Mouse (Mus musculus): ENCODE results near the gene Polr2h. TPM values are rescaled to one million over a fixed set of nuclear protein-coding genes. Genes with fewer than 3 reads are reported as not detected.

The Polr2h gene
- polyA plus RNA-seq, 1 experiment from 2014 or later = 80.7 TPM

DNA sequence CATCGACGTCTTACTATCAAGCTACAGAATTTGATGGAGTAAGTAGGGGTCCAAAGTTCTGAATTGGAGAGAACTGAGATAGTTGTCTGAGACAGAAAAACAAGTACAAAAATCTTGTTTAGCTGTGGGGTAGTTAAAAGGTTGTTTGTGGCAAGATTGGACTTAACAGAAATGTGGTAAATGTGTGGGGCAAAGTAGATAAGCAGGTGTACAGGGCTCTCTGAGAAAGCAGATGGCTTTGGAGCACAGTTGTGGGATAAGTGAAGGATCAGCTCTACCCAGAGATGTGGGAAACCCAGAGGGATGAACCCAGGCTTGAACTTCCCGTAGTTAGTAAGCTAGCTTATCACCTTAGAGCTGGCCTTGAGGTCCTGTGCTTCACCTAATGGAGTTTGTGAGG lies 26.7 kb upstream of the Polr2h start:
- Histone ChIP-seq H3K4me1 (peaks cover 31% of the 10 kb centered on the region), H3K9me3 (replicated peaks) (no peaks in the 10 kb centered on the region), H3K27ac (no peak overlapping the region), H3K4me2 (replicated peaks) (no peak overlapping the region), H3K36me3 (peaks cover 60% of the 10 kb centered on the region), H3K9ac (no peak overlapping the region), H3K27me3 (no peaks in the 10 kb centered on the region), H3K4me3 (no peak overlapping the region)
- 93% methylated on average over 3 of the region's 3 CpGs for WGBS
- no peak for ATAC-seq (ENCODE audit: low FRiP score)

DNA sequence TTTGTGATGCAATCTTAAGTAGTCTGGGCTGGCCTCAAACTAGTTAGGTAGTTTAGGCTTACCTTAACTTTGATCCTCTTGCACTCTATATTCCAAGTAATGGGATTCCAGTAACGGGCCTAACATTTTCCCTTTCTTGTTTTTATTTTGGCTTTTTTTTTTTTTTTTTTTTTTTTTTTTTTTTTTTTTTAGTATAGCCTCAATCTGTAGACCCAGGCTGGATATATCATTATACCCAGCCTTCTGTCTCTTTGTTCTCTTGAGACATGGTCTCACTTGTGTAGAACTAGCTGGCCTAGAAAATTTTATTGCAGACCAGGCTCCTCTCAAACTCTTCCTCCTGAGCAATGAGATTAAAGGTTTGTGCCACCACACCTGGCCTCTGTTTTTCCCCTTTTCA lies 25.8 kb upstream of the Polr2h start:
- Histone ChIP-seq H3K4me1 (peaks cover 39% of the 10 kb centered on the region), H3K9me3 (replicated peaks) (no peaks in the 10 kb centered on the region), H3K27ac (no peak overlapping the region), H3K4me2 (replicated peaks) (no peak overlapping the region), H3K9ac (no peak overlapping the region), H3K27me3 (no peaks in the 10 kb centered on the region), H3K4me3 (no peak overlapping the region), H3K36me3 (peaks cover 52% of the 10 kb centered on the region)
- WGBS = 81% methylated on average over 1 of the region's 1 CpGs
- no peak for ATAC-seq (ENCODE audit: low FRiP score)

DNA sequence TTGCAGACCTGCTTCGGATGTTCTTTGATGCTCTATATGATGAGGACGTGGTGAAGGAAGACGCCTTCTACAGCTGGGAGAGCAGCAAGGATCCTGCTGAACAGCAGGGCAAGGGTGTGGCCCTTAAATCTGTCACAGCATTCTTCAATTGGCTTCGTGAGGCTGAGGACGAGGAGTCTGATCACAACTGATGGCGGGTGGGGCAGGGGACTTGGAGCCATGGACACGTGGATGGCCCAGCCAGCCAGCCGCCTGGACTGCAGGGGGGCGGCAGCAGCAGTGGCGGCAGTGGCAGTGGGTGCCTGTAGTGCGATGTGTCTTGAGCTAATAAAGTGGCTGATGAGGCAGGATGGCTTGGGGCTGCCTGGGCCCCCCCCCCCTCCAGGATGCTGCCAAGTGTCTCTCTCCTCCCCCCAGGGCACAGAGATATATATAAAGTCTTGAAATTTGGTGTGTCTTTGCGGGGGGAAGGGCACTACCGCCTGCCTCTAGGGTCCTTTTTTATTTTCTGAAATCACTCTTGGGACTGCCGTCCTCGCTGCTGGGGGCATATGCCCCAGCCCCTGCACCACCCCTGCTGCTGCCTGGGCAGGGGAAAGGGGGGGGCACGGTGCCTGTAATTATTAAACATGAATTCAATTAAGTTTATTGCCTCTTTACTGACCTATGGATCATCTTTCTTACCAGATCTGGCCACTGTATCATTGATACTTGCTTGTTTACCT lies 25.1 kb upstream of the Polr2h start:
- Histone ChIP-seq H3K9ac (0 out of 2 replicates have a peak overlapping the region, but pooled peaks have one; percentile 25), H3K36me3 (peaks cover 44% of the 10 kb centered on the region), H3K4me1 (peaks cover 42% of the 10 kb centered on the region), H3K27me3 (no peaks in the 10 kb centered on the region), H3K27ac (peak overlapping the region; percentile 94), H3K4me3 (peak overlapping the region; percentile 61; the same call in 1 of the 2 replicates), H3K9me3 (replicated peaks) (no peaks in the 10 kb centered on the region), H3K4me2 (replicated peaks) (peak overlapping the region; percentile 77)
- 35% methylated on average over 16 of the region's 16 CpGs for WGBS
- 0 out of 2 replicates have a peak, but pooled peaks have one; percentile 0 for ATAC-seq (ENCODE audit: low FRiP score)

DNA sequence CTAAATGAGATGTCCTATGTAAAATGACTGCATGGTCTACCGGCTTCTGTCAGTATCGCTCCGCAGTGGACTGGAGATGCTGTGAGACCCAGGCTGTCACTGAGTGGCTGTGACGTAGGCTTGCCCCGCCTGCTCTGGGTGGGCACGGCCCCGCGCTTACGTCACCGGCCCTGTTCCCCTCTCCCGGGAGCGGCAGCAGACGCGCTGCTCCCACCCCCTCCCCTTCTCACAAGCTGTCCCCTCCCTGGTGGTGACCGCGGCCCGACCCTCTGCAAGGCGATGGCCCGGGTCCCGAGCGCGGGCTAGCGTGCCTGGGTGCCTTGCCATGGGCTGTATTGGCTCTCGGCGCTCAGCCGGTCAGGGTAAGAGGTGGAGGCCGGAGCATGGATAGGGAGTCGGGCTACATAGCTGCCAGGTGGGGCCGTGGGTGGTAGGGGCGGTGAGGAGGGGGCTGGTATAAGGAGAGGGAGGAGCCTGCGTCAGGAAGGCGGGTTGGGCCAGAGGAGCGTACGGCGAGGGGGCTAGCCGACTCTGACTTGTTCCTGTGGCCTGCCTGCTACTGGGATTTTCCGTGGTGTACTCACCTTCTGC lies 24.3 kb upstream of the Polr2h start, which contains the start of gene Fam131a:
TSS of gene Fam131a (plus strand) at position 131 of the 591 bp plus-strand sequence.
- H3K4me3 ChIP-seq = peak within 1 kb of the TSS; percentile 61
- under 1% methylated on average over 36 of the region's 37 CpGs for WGBS
- peak within 1 kb of the TSS; percentile 77 for H3K4me2 ChIP-seq (replicated peaks)
- peak within 1 kb of the TSS; percentile 94 for H3K27ac ChIP-seq
- peak; percentile 95 for ATAC-seq (ENCODE audit: low FRiP score)
- H3K27me3 ChIP-seq = no peaks in the 10 kb centered on the region
- H3K9ac ChIP-seq = peak within 1 kb of the TSS; percentile 67
- H3K9me3 ChIP-seq (replicated peaks) = no peaks in the 10 kb centered on the region
- peaks cover 37% of the 10 kb centered on the region for H3K36me3 ChIP-seq
- H3K4me1 ChIP-seq = peaks cover 42% of the 10 kb centered on the region

DNA sequence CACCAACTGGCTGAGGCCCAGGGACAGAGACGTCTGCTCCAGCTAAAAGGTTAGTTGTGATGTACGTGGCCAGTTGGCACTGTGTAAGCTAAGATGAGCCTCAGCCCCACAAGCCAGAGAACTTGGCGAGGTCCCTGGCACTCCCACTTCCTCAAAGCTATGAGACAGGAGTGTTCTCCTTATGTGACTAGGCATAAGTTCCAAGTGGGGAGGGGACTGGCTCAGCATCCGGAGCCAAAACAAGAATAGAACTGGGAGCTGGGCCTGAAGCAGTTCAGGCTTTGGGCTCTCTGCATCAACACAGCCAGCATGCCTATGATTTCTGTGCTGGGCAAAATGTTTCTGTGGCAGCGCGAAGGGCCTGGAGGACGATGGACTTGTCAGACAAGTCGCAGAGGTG lies 22.7 kb upstream of the Polr2h start:
- Histone ChIP-seq H3K27ac (no peak overlapping the region), H3K27me3 (no peaks in the 10 kb centered on the region), H3K9ac (no peak overlapping the region), H3K4me3 (no peak overlapping the region), H3K36me3 (peaks cover 30% of the 10 kb centered on the region), H3K4me2 (replicated peaks) (0 out of 2 replicates have a peak overlapping the region, but pooled peaks have one; percentile 74), H3K9me3 (replicated peaks) (no peaks in the 10 kb centered on the region), H3K4me1 (peaks cover 42% of the 10 kb centered on the region)
- 66% methylated on average over 8 of the region's 8 CpGs for WGBS
- ATAC-seq (ENCODE audit: low FRiP score) = no peak

DNA sequence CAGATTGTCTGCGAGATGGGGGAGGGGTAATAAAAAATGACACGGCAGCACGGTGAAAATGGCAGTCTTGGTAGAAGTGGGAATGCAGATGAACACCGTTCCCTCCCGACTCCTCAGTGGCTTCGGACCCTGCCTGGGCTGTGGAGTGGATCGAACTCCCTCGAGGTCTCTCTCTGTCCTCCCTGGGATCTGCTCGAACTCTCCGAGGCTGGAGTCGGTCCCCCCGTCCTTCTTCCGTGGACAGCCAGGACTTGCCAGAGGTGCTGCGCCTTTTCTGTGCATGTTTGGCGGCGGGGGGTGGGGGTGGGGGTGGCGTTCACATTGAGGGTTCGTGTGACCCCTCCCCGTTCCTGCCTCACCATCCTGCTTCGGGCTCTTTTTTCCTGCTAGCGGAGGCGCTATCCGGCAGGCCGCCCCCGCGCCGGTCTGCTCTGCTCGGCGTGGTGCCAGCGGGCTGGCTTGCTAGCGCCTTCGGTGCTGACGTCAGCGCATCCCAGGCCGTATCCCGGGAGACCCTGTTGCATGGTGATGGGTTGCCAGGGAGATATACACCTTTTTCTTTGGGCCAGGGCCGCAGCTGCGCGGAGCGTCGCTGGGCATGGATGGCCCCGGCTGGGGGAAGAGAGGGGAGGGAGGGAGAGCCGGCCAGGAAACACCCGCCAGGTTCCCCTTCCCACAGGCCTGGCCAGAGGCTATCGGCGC lies 21.7 kb upstream of the Polr2h start:
- no peaks in the 10 kb centered on the region for H3K27me3 ChIP-seq
- H3K4me3 ChIP-seq = peak overlapping the region; percentile 39
- peaks cover 47% of the 10 kb centered on the region for H3K4me1 ChIP-seq
- H3K9me3 ChIP-seq (replicated peaks) = no peaks in the 10 kb centered on the region
- peak; percentile 79 for ATAC-seq (ENCODE audit: low FRiP score)
- WGBS = under 1% methylated on average over 46 of the region's 46 CpGs
- peak overlapping the region; percentile 74 for H3K4me2 ChIP-seq (replicated peaks)
- H3K36me3 ChIP-seq = peaks cover 27% of the 10 kb centered on the region
- peak overlapping the region; percentile 68 for H3K9ac ChIP-seq
- peak overlapping the region; percentile 78 for H3K27ac ChIP-seq

DNA sequence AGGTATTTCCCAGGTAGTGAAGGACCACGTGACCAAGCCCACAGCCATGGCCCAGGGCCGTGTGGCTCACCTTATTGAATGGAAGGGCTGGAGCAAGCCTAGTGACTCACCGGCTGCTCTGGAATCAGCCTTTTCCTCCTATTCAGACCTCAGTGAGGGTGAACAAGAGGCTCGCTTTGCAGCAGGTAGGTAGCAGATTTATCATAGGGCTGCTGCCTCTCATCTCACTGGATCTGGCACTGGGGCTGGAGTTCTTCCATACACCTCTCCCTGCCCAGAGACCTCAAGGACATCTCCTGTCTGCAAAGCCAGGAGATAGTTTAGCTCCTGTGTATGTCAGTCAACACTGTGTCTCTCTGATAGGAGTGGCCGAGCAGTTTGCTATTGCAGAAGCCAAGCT lies 18.2 kb upstream of the Polr2h start:
- WGBS = 83% methylated on average over 5 of the region's 5 CpGs
- ATAC-seq (ENCODE audit: low FRiP score) = no peak
- Histone ChIP-seq H3K27me3 (no peaks in the 10 kb centered on the region), H3K27ac (no peak overlapping the region), H3K4me1 (peaks cover 51% of the 10 kb centered on the region), H3K36me3 (peaks cover 22% of the 10 kb centered on the region), H3K4me2 (replicated peaks) (no peak overlapping the region), H3K9me3 (replicated peaks) (no peaks in the 10 kb centered on the region), H3K4me3 (no peak overlapping the region), H3K9ac (no peak overlapping the region)

DNA sequence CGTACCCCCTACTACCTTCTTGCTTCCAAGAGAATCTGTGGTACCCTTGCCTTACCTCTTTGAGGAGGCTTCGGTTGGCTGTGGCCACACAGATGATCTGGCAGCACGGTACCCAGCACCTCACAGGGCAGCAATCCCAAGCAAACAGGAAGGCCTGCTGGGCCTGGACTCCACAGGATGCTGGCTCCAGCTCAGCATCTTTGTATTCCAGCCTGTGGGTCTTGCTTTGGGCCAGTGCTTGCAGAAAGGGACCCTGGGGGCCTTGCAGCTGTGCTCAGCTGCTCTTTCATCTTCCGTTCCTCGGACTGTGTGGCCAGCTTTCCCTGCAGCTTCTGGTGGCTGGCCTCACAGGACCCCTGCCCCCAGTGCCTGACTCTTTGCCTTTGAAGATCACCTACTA lies 17.4 kb upstream of the Polr2h start:
- 39% methylated on average over 5 of the region's 5 CpGs for WGBS
- no peak overlapping the region for H3K4me2 ChIP-seq (replicated peaks)
- no peak overlapping the region for H3K9ac ChIP-seq
- peak overlapping the region; percentile 12; the same call in 1 of the 2 replicates for H3K27ac ChIP-seq
- no peak for ATAC-seq (ENCODE audit: low FRiP score)
- H3K4me1 ChIP-seq = peaks cover 45% of the 10 kb centered on the region
- H3K4me3 ChIP-seq = no peak overlapping the region
- H3K27me3 ChIP-seq = no peaks in the 10 kb centered on the region
- H3K36me3 ChIP-seq = peaks cover 27% of the 10 kb centered on the region
- no peaks in the 10 kb centered on the region for H3K9me3 ChIP-seq (replicated peaks)

DNA sequence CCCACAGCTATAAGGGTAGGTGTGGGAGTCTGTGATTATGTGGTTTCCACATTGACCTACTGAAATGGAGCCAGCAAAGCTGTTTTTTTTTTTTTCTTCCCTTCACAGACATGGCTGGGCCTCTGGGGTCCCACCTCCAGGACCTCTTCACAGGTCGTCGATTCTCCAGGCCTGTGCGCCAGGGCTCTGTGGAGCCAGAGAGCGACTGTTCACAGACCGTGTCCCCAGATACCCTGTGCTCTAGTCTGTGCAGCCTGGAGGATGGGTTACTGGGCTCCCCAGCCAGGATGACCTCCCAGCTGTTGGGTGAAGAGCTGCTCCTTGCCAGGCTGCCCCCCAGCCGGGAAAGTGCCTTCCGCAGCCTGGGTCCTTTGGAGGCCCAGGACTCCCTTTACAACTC lies 16.1 kb upstream of the Polr2h start:
- H3K9me3 ChIP-seq (replicated peaks) = no peaks in the 10 kb centered on the region
- H3K4me1 ChIP-seq = peaks cover 32% of the 10 kb centered on the region
- peak overlapping the region; percentile 84 for H3K27ac ChIP-seq
- H3K9ac ChIP-seq = peak overlapping the region; percentile 27; the same call in 1 of the 2 replicates
- 0 out of 2 replicates have a peak, but pooled peaks have one; percentile 18 for ATAC-seq (ENCODE audit: low FRiP score)
- no peaks in the 10 kb centered on the region for H3K27me3 ChIP-seq
- no peak overlapping the region for H3K4me3 ChIP-seq
- H3K4me2 ChIP-seq (replicated peaks) = peak overlapping the region; percentile 16; the same call in 1 of the 2 replicates
- peaks cover 35% of the 10 kb centered on the region for H3K36me3 ChIP-seq
- WGBS = 42% methylated on average over 7 of the region's 7 CpGs

DNA sequence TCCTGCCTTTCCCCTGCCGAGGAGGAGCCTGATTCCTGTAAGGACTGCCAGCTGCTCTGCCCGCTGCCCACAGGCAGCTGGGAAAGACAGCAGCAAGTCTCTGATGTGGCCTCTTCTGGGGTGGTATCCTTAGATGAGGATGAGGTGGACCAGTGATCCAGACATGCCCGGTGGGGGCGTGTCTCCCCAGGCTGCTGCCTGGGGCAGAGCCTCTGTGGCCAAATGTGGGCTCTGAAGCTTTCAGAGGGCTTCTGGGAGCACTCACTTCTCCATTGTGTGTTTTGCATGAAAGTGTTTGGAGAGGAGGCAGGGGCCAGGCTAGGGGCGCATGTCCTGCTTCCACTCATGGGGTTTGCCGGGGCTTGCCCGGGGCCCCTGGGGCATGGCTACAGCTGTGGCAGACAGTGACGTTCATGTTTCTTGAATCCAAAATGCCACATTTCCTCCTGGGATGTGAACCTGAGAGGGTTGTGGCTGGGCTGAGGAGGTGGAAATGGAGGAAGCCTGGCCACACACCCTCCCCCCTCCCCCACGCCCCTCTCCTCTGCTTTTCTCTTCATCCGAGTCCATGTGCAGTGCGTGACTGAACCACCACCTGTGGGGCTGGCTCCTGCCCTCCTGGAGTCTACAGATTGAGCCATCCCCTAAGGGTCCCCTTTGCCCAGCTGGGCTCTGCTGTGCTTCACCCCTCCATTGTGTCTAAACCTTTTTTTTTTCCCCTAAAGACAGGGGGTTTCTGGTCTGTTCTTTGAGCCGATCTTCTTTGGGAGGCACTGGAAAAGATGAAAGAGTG lies 15.5 kb upstream of the Polr2h start:
- Histone ChIP-seq H3K27ac (peak overlapping the region; percentile 84), H3K9me3 (replicated peaks) (no peaks in the 10 kb centered on the region), H3K4me1 (peaks cover 27% of the 10 kb centered on the region), H3K4me3 (no peak overlapping the region), H3K9ac (peak overlapping the region; percentile 27; the same call in 1 of the 2 replicates), H3K4me2 (replicated peaks) (peak overlapping the region; percentile 16; the same call in 1 of the 2 replicates), H3K36me3 (peaks cover 41% of the 10 kb centered on the region), H3K27me3 (no peaks in the 10 kb centered on the region)
- peak; percentile 49 for ATAC-seq (ENCODE audit: low FRiP score)
- 12% methylated on average over 12 of the region's 12 CpGs for WGBS

DNA sequence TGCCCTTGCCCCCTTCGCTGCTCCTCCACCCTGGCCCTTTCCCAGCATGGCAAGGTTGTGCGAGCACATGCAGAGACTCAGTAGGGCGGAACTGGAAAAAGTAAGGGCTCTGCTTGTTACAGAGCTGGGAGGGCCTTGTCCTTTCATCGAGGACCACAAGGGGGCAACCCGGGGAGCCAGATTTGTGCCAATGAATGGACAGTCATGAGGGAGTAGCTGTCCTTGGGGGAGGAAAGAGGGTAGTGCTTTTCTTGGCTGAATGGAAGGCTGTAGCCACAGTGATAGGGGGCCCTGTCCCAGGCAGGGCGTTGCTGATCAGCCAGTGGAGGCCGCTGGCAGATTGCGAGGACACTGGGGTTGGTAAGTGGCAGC lies 15.0 kb upstream of the Polr2h start:
- Histone ChIP-seq H3K27ac (peak overlapping the region; percentile 84), H3K4me2 (replicated peaks) (peak overlapping the region; percentile 16; the same call in 1 of the 2 replicates), H3K4me1 (peaks cover 27% of the 10 kb centered on the region), H3K36me3 (peaks cover 47% of the 10 kb centered on the region), H3K9ac (0 out of 2 replicates have a peak overlapping the region, but pooled peaks have one; percentile 14), H3K4me3 (no peak overlapping the region), H3K27me3 (no peaks in the 10 kb centered on the region), H3K9me3 (replicated peaks) (no peaks in the 10 kb centered on the region)
- peak; percentile 58 for ATAC-seq (ENCODE audit: low FRiP score)
- 5% methylated on average over 8 of the region's 8 CpGs for WGBS
